Mouse (Mus musculus): ENCODE measurements at regions not wholly inside any gene's neighbourhood (a gene's known extent, or its start where the extent isn't known, plus 50 kb on each side); places are given as distances from the start of the nearest gene placed in this dataset.

DNA sequence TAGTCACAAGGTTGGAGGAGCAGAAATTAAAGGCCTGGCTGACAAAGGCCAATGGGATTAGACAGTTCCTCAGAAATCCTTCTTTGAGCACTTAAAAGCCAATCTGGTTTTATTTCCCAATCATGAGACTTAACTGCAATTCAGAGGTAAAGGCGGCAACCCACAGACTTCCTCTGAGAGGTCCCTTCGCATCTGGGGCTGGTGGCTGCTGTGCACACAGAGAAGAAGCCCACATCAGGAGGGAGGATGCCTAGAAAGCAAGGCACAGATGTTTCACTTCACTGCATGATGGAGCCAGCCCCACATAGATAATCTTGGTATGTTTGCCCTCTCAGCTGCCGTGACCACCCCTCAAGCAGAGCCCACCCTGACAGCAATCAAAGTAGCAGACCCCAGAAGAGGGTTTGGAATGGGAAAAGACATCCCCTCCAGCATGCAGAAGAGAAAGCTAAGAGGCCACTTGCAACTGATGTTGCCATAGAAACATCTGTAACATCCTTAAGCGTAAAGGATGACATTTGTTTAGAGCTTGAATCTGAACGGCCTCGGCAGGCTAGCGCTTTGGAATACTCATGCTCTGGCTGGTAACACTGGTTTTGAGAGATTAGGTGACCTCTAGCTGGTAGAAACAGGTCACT is 88.3 kb downstream of the Gm10260 start:
- TF ChIP-seq ZC3H11A (IDR thresholded peaks at IDR 0.05; ENCODE audit: low read depth, low read length) (no peak), CTCF (IDR thresholded peaks at IDR 0.05 in 2 of 3, conservative IDR thresholded peaks at IDR 0.05 in 1 of 3; ENCODE audit: control insufficient read depth in 1 of 3, insufficient read depth in 1 of 3, low read depth in 2 of 3, low read length in 3 of 3, poor library complexity in 1 of 3, severe bottlenecking in 1 of 3) (no peak), POLR2A (IDR thresholded peaks at IDR 0.05; ENCODE audit: control insufficient read depth in 1 of 2, insufficient read depth in 1 of 2, low read depth in 1 of 2, low read length in 2 of 2, poor library complexity in 1 of 2) (no peak), POLR2AphosphoS2 (IDR thresholded peaks at IDR 0.05; ENCODE audit: low read length) (no peak), E2F4 (IDR thresholded peaks at IDR 0.05; ENCODE audit: borderline replicate concordance, low read depth, low read length) (no peak), USF2 (IDR thresholded peaks at IDR 0.05; ENCODE audit: borderline replicate concordance in 1 of 2, insufficient read depth in 1 of 2, low read depth in 1 of 2, low read length in 2 of 2) (no peak), MAFK (IDR thresholded peaks at IDR 0.05; ENCODE audit: borderline replicate concordance, low read depth, low read length) (no peak), RAD21 (IDR thresholded peaks at IDR 0.05; ENCODE audit: low read depth, low read length) (no peak), ZKSCAN1 (IDR thresholded peaks at IDR 0.05; ENCODE audit: low read depth, low read length) (no peak), EP300 (IDR thresholded peaks at IDR 0.05; ENCODE audit: low read depth in 1 of 2, low read length in 2 of 2) (no peak), MAZ (IDR thresholded peaks at IDR 0.05; ENCODE audit: low read depth, low read length) (no peak), MXI1 (IDR thresholded peaks at IDR 0.05; ENCODE audit: low read depth, low read length) (no peak), CHD2 (IDR thresholded peaks at IDR 0.05; ENCODE audit: low read length) (no peak), CHD1 (IDR thresholded peaks at IDR 0.05; ENCODE audit: low read depth, low read length) (no peak)

Measured in MEL (cell line).